Comparison of ENCODE assay signal across 16 mouse cellular contexts in the genomic region with DNA sequence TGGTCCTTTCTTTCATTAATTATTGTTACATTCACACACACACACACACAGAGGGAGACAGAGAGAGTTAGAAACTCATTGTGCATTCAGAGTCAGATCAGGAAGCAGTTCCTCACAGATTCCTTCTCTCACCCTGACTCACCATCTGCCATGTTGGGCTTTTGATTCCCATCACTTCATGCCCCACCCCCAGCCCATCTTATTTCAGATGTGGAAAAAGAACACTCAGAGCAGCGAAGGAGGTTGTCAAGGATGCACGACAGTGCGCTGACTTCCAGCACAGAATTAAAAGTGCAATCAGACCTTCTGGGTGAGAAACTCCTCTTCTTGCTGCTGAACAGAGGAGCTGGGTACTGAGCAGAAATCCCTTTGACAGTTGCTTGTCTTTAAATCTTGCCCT.
DNase-seq lines count a peak whose midpoint lies in the region; ATAC-seq and TF ChIP-seq lines count a peak whose summit lies in the region.
"Had no signal": no experiment of that assay in that cellular context is flagged by ENCODE, and none has a peak within 500 bp of the region (broad histone marks: within the 10 kb centered on the region; RNA-seq: fewer than 3 reads in every experiment).

No protein-coding gene starts in this region.

- no peaks in the 10 kb centered on the region for H3K9me3 ChIP-seq in hindbrain, embryonic 14.5 days (ENCODE audit: control insufficient read depth, low read length)
- H3K9me3 ChIP-seq in hindbrain, embryonic 11.5 days (ENCODE audit: control insufficient read depth, low read length) = no peaks in the 10 kb centered on the region

- no peak for TF ChIP-seq POLR2A in brain, embryonic 14.5 days (IDR thresholded peaks at IDR 0.05; ENCODE audit: borderline replicate concordance, extremely low read depth, insufficient read depth, insufficient read length, poor library complexity, severe bottlenecking)

- no peaks in the 10 kb centered on the region for H3K27me3 ChIP-seq in hindbrain, embryonic 14.5 days (ENCODE audit: control insufficient read depth, insufficient read depth, low read length)
- H3K27me3 ChIP-seq in hindbrain, embryonic 11.5 days (ENCODE audit: control insufficient read depth, insufficient read depth, low read length) = no peaks in the 10 kb centered on the region

- no peak overlapping the region for H3K9ac ChIP-seq in hindbrain, embryonic 14.5 days
- no peak overlapping the region for H3K9ac ChIP-seq in hindbrain, embryonic 11.5 days (ENCODE audit: low read depth, low read length)

- 0 out of 2 replicates have a peak, but pooled peaks cover 4% of the 10 kb centered on the region for H3K4me1 ChIP-seq in hindbrain, embryonic 14.5 days (replicated peaks; ENCODE audit: control insufficient read depth, insufficient read depth, low read length)
- no peaks in the 10 kb centered on the region for H3K4me1 ChIP-seq in hindbrain, embryonic 11.5 days (replicated peaks; ENCODE audit: control insufficient read depth, insufficient read depth, low read length)

- TF ChIP-seq CTCF in brain, embryonic 14.5 days (IDR thresholded peaks at IDR 0.05; ENCODE audit: borderline replicate concordance, extremely low read depth, insufficient read depth, insufficient read length) = no peak

- WGBS in hindbrain, embryonic 14.5 days = 41% methylated on average over 3 of the region's 3 CpGs
- 81% methylated on average over 3 of the region's 3 CpGs for WGBS in hindbrain, embryonic 11.5 days

- ATAC-seq in hindbrain, embryonic 14.5 days (ENCODE audit: low FRiP score) = no peak
- ATAC-seq in hindbrain, embryonic 11.5 days (ENCODE audit: low FRiP score) = no peak
- ATAC-seq in megakaryocyte-erythroid progenitor cell, adult 5-6 weeks (replicated peaks; ENCODE audit: low FRiP score, low TSS enrichment, poor library complexity, severe bottlenecking) = no peak

- no peak overlapping the region for H3K4me2 ChIP-seq in hindbrain, embryonic 14.5 days (replicated peaks)
- no peak overlapping the region for H3K4me2 ChIP-seq in hindbrain, embryonic 11.5 days (replicated peaks; ENCODE audit: low read depth, low read length)

- no peaks in the 10 kb centered on the region for H3K36me3 ChIP-seq in hindbrain, embryonic 14.5 days (replicated peaks; ENCODE audit: control insufficient read depth, insufficient read depth)
- H3K36me3 ChIP-seq in hindbrain, embryonic 11.5 days (ENCODE audit: control insufficient read depth, insufficient read depth, low read length) = no peaks in the 10 kb centered on the region

- no peak overlapping the region for H3K4me3 ChIP-seq in hindbrain, embryonic 14.5 days (replicated peaks; ENCODE audit: low read length)
- H3K4me3 ChIP-seq in hindbrain, embryonic 11.5 days (ENCODE audit: low read depth, low read length) = no peak overlapping the region
- H3K4me3 ChIP-seq: erythroblast, embryonic 14.5 days; myocyte had no signal

- DNase-seq in hindbrain, embryonic 14.5 days (ENCODE audit: low spot score) = no peak
- no peak for DNase-seq in hindbrain, embryonic 11.5 days (ENCODE audit: low spot score)
- DNase-seq in brain, embryonic 14.5 days (ENCODE audit: low read depth) = peak; percentile 80
- DNase-seq in frontal cortex, postnatal 14 days (ENCODE audit: low spot score in 2 of 2) = peak; percentile 16 to 40
- DNase-seq in left cerebral cortex, postnatal 25 days (ENCODE audit: low spot score in 2 of 2) = peak; percentile 30 to 85
- no peak for DNase-seq in embryo, embryonic 9.5 days (ENCODE audit: extremely low spot score)
- no peak for DNase-seq in ovary, adult 18-20 months (ENCODE audit: low spot score)
- DNase-seq: adrenal gland, postnatal 25 days; B cell, adult 2 months; cerebellum, adult 11-12 months; embryo, embryonic 11 days; gastrocnemius, postnatal 25 days; lung, postnatal 4 days had no signal

- peak overlapping the region; percentile 32; the same call in 1 of the 2 replicates for H3K27ac ChIP-seq in hindbrain, embryonic 14.5 days
- H3K27ac ChIP-seq in hindbrain, embryonic 11.5 days (ENCODE audit: low read depth, low read length) = no peak overlapping the region

- intact Hi-C loops in left cerebral cortex, postnatal 25 days (cut with DNase I) = no loop called here

Comparison
In these comparisons a context has a peak if more than half of its experiments do, and no peak if none do; other contexts are left out.
1. DNase-seq: peak in brain, embryonic 14.5 days (single experiment), frontal cortex, postnatal 14 days (2 of 2) and left cerebral cortex, postnatal 25 days (2 of 2); none in hindbrain, embryonic 14.5 days (single experiment), hindbrain, embryonic 11.5 days (single experiment), embryo, embryonic 9.5 days (single experiment) and ovary, adult 18-20 months (single experiment).